Mouse (Mus musculus): ENCODE results near the gene Dlg2. TPM values are rescaled to one million over a fixed set of nuclear protein-coding genes. Genes with fewer than 3 reads are reported as not detected.

The Dlg2 gene
- total RNA-seq, 2 experiments from 2014 or later: 0.33 to 2.1 TPM

- no peak for ATAC-seq (replicated peaks; ENCODE audit: low FRiP score, low TSS enrichment, poor library complexity, severe bottlenecking)
These were observed 735.8 kb downstream of the Dlg2 start for GRCm38 (mm10) chr7:91212236-91212635.

- no peak for ATAC-seq (replicated peaks; ENCODE audit: low FRiP score, low TSS enrichment, poor library complexity, severe bottlenecking)
These were observed 738.4 kb downstream of the Dlg2 start for GRCm38 (mm10) chr7:91214921-91215320.

- ATAC-seq (replicated peaks; ENCODE audit: low FRiP score, low TSS enrichment, poor library complexity, severe bottlenecking): no peak
These were observed 742.0 kb downstream of the Dlg2 start for GRCm38 (mm10) chr7:91218321-91218987.

GRCm38 (mm10) chr7:91226442-91226841, 750.0 kb downstream of the Dlg2 start:
- ATAC-seq (replicated peaks; ENCODE audit: low FRiP score, low TSS enrichment, poor library complexity, severe bottlenecking): peak; percentile 80

GRCm38 (mm10) chr7:91241718-91242117, 765.2 kb downstream of the Dlg2 start:
- ATAC-seq (replicated peaks; ENCODE audit: low FRiP score, low TSS enrichment, poor library complexity, severe bottlenecking): no peak

GRCm38 (mm10) chr7:91261672-91262030, 785.2 kb downstream of the Dlg2 start:
- no peak for ATAC-seq (replicated peaks; ENCODE audit: low FRiP score, low TSS enrichment, poor library complexity, severe bottlenecking)

- ATAC-seq (replicated peaks; ENCODE audit: low FRiP score, low TSS enrichment, poor library complexity, severe bottlenecking): no peak
These were observed 785.8 kb downstream of the Dlg2 start for GRCm38 (mm10) chr7:91262031-91262951.

GRCm38 (mm10) chr7:91262998-91263397, 786.5 kb downstream of the Dlg2 start:
- no peak for ATAC-seq (replicated peaks; ENCODE audit: low FRiP score, low TSS enrichment, poor library complexity, severe bottlenecking)

- no peak for ATAC-seq (replicated peaks; ENCODE audit: low FRiP score, low TSS enrichment, poor library complexity, severe bottlenecking)
These were observed 791.3 kb downstream of the Dlg2 start for GRCm38 (mm10) chr7:91267764-91268163.

- ATAC-seq (replicated peaks; ENCODE audit: low FRiP score, low TSS enrichment, poor library complexity, severe bottlenecking): no peak
These were observed 807.7 kb downstream of the Dlg2 start for GRCm38 (mm10) chr7:91284167-91284566.

- ATAC-seq (replicated peaks; ENCODE audit: low FRiP score, low TSS enrichment, poor library complexity, severe bottlenecking): no peak
These were observed 811.9 kb downstream of the Dlg2 start for GRCm38 (mm10) chr7:91288324-91288723.

GRCm38 (mm10) chr7:91296127-91296526, 819.7 kb downstream of the Dlg2 start:
- ATAC-seq (replicated peaks; ENCODE audit: low FRiP score, low TSS enrichment, poor library complexity, severe bottlenecking): no peak

- ATAC-seq (replicated peaks; ENCODE audit: low FRiP score, low TSS enrichment, poor library complexity, severe bottlenecking): no peak
These were observed 834.7 kb downstream of the Dlg2 start for GRCm38 (mm10) chr7:91311177-91311576.

- no peak for ATAC-seq (replicated peaks; ENCODE audit: low FRiP score, low TSS enrichment, poor library complexity, severe bottlenecking)
These were observed 868.6 kb downstream of the Dlg2 start for GRCm38 (mm10) chr7:91345073-91345472.

GRCm38 (mm10) chr7:91369821-91370321, 893.4 kb downstream of the Dlg2 start:
- no peak for ATAC-seq (replicated peaks; ENCODE audit: low FRiP score, low TSS enrichment, poor library complexity, severe bottlenecking)

- ATAC-seq (replicated peaks; ENCODE audit: low FRiP score, low TSS enrichment, poor library complexity, severe bottlenecking): no peak
These were observed 905.8 kb downstream of the Dlg2 start for GRCm38 (mm10) chr7:91382281-91382680.

GRCm38 (mm10) chr7:91383873-91384272, 907.4 kb downstream of the Dlg2 start:
- ATAC-seq (replicated peaks; ENCODE audit: low FRiP score, low TSS enrichment, poor library complexity, severe bottlenecking): no peak

GRCm38 (mm10) chr7:91389272-91389671, 912.8 kb downstream of the Dlg2 start:
- no peak for ATAC-seq (replicated peaks; ENCODE audit: low FRiP score, low TSS enrichment, poor library complexity, severe bottlenecking)

- no peak for ATAC-seq (replicated peaks; ENCODE audit: low FRiP score, low TSS enrichment, poor library complexity, severe bottlenecking)
These were observed 921.4 kb downstream of the Dlg2 start for GRCm38 (mm10) chr7:91397827-91398226.

GRCm38 (mm10) chr7:91412109-91412508, 935.6 kb downstream of the Dlg2 start:
- ATAC-seq (replicated peaks; ENCODE audit: low FRiP score, low TSS enrichment, poor library complexity, severe bottlenecking): no peak

GRCm38 (mm10) chr7:91414150-91414549, 937.7 kb downstream of the Dlg2 start:
- no peak for ATAC-seq (replicated peaks; ENCODE audit: low FRiP score, low TSS enrichment, poor library complexity, severe bottlenecking)
